Comparison of ENCODE assay signal across 15 mouse cellular contexts in the genomic region with DNA sequence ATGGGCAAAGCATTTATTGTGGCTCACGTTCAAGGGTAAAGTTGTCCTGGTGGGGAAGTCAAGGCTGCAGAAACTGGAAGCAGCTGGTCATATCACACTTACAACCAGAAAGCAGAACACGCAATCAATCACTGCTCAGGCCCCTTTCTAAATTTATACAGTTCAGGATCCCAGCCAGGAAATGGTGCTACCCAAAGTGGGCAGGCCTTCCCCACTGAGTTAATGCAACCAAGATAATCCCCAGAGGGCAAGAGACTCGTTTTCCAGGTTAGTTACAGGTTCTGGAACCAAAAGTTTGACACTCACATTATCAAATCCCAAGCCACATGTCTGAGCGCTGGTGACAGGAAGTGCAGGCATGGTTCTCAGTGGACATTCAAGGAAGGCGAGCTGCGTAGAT. TPM values are rescaled to one million over a fixed set of nuclear protein-coding genes. Genes with fewer than 3 reads are reported as not detected.
"Had no signal": no experiment of that assay in that cellular context is flagged by ENCODE, and none has a peak within 500 bp of the region (broad histone marks: within the 10 kb centered on the region; RNA-seq: fewer than 3 reads in every experiment).

No protein-coding gene starts in this region.

- DNase-seq: kidney, postnatal 25 days; layer of hippocampus, adult 9-11 months; layer of hippocampus, postnatal 36 days; lung, embryonic 14.5 days; lung, postnatal 10 days; midbrain, embryonic 14.5 days; right cerebral cortex, adult 18-20 months; right cerebral cortex, postnatal 25 days; thymus, postnatal 4 days had no signal

- ATAC-seq: liver, embryonic 12.5 days had no signal

- H3K4me3 ChIP-seq: limb, embryonic 15.5 days; liver, embryonic 12.5 days; myocyte; neural tube, embryonic 15.5 days had no signal

- H3K36me3 ChIP-seq: limb, embryonic 15.5 days; liver, embryonic 12.5 days; neural tube, embryonic 15.5 days had no signal

- H3K27ac ChIP-seq: limb, embryonic 15.5 days; liver, embryonic 12.5 days; neural tube, embryonic 15.5 days; stomach, postnatal 0 days had no signal

RNA-seq across cellular contexts. Expression of gene Pigz, which starts 5.2 kb away (rescaled TPM):
- total RNA-seq: megakaryocyte-erythroid progenitor cell, adult 5-6 weeks had no signal
